Mouse (Mus musculus) MN1 (cell line): ENCODE data around the gene Rad51ap2.

ENCODE experiments used
- DNase-seq: peaks from one replicate; pipeline ENCODE4 v3.0.0-alpha.2; 2016; ENCODE audit warnings: low spot score

The Rad51ap2 gene

GRCm38 (mm10) chr12:11455549-11456194 lies at the start of gene Rad51ap2:
Rad51ap2 (plus strand) TSS chr12:11456079.
- no peak for DNase-seq

DNA sequence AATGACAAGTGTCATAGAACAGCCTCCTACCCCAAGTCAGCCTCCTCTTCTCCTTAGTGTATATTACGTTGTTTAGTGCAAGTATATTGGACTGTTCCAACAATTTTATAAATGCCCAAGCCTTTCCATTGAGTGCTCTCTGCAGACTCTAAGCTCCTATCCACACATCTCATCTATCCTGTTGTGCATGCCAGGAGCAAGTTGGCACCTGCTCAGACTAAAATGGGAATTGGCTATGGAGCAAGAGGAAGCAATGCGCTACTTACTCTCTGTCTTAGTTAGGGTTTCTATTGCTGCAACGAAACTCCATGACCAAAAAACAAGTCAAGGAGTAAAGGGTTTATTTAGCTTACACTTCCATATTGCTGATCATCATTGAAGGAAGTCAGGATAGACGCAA lies 48.2 kb upstream of the Rad51ap2 start:
- no peak for DNase-seq

GRCm38 (mm10) chr12:11418112-11418511 lies 37.8 kb upstream of the Rad51ap2 start:
- no peak for DNase-seq

DNA sequence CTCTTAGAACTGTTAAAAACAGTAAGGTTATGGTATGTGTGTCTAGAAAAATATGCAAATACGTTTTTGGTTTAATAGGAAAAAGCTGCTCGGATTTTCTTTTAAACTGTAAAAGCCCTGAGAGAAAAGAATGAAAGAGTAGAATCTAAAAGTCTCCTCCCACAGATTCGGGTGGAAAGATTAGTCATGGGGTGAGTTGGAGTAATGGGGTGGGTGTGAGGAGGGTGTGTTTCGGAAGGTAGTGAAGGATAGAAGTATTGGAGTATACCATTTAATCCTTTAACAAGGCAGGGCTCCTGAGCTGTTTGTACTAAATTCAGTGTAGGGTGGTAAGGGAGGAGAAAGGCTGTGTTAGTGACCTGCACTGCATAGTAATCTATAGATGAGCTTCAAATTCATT lies 28.5 kb upstream of the Rad51ap2 start:
- DNase-seq = no peak

DNA sequence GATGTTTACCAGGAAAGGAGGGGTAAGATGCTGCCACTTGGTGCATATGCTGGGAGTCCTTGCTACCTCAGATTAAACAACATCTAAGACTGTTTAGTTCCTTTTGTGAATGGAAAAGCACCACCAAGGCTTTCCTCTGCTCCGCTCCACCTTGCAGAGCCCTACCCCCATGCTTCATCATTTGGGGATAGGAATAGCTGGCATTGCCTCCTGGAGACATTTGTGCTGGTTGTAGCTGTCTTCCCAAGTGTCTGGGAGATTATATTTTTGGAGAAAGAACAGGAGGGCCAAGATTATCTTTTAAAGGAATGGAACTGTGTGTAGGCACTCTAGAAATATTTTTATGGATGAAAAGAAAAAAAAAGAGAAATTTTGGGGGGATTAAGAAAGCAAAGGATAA lies 22.8 kb upstream of the Rad51ap2 start:
- no peak for DNase-seq

GRCm38 (mm10) chr12:11433716-11434115 lies 22.2 kb upstream of the Rad51ap2 start:
- DNase-seq = no peak

DNA sequence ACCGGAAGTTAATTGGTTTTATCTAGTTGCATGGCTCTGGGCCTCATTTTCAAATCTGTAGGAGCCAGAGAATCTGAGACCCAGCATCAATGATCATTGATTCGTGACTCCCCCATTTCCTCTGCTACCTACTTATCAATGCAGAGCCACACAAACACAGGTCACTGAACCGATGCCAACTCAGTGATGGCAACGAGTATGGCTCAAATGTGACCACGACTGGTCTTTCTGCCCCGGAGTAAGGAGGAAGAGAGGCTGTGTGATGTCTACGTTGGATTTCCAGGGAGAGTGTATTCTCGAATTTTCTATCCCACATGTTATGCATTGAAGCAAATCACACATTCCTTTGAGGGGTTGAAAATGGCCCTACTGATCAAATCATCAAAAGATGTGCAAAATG lies 21.4 kb upstream of the Rad51ap2 start:
- no peak for DNase-seq

DNA sequence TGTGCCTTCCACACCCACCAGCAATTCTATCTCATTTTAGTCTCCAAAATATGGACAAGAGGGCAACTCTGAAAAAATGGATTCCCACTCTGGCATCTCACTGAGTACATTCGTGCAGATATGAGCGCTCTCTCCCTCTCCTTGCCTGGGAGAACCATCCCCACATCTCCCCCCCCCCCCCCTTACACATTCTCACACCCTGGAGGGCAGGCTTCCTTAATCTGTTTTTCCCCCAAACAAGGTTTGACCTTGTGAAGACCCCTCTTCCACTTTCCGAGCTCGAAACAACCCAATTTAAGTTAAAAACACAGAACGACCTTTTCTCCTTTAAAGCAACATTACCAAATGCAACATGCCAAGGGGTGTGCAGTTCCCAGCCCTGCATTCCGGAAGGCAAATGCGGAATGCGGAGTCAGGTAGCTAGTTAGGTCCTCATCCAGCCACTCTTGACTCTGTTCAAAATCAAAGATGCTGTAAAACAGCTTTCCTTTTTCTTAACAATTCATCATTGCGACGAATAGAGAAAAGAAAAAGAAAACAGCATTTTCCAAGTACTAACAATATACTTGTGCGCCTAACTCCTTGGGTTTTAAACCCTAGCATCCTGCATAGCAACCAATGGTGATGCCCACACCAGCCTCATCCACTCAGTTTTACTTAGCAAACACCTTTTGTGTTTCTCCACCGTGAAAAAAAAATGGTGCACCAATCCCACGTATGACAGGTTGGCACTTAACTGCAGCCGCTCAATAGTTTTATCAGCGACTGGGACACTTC lies 20.4 kb upstream of the Rad51ap2 start:
- no peak for DNase-seq

DNA sequence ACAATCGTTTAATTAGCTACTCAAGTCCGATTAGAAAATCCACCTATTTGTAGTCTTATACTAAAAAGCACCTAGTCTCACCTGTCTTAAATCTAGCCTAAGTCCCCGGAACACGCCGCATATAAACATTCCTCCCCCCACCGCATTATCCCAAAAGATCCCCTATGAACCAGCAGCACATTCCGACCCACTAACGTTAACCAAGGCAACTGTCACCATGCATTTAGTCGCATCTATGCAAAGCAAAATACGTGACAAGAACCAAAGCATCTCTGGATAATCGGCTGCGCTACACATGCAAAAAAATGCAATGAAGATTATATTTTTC lies 19.9 kb upstream of the Rad51ap2 start:
- no peak for DNase-seq

DNA sequence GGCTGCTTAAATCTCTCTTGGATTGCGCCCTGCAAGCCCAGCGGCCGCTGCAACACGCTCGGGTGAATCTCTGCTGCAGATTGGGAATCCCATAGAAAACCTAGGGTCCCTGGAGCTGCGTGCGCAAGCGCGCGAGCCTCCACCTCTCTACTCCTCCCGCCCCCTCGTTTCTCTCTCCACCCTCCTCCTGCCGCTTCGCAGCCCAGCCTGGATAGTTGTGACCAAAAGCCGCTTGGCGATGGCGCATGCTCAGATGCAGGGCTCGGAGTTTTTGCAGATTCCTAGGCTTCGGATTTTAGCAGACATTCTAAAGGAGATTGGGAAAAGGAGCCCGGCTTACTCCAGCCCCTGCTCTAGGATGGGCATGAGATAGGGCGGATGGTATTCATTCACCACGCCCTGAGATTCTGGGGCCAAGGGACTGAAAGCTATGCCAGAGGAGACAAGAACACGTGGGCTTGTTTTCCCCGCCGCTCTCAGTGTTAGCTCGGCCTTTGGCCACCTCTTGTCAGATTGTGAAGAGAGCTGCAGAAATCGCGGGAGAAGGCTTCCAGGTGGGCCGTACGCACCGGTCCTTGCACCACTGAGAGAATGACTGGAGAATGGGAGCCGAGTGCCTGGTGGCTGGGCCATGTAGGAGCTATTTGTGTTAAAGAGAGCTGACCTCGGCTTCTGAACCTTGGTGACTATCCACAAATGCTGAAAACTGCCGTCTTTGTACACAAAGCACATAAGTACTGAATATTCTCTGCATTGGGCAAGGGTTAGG lies 19.2 kb upstream of the Rad51ap2 start, which contains the start of gene Vsnl1:
Gene Vsnl1 (minus strand): TSS at position 117 of the 769 bp plus-strand sequence.
- no peak for DNase-seq

DNA sequence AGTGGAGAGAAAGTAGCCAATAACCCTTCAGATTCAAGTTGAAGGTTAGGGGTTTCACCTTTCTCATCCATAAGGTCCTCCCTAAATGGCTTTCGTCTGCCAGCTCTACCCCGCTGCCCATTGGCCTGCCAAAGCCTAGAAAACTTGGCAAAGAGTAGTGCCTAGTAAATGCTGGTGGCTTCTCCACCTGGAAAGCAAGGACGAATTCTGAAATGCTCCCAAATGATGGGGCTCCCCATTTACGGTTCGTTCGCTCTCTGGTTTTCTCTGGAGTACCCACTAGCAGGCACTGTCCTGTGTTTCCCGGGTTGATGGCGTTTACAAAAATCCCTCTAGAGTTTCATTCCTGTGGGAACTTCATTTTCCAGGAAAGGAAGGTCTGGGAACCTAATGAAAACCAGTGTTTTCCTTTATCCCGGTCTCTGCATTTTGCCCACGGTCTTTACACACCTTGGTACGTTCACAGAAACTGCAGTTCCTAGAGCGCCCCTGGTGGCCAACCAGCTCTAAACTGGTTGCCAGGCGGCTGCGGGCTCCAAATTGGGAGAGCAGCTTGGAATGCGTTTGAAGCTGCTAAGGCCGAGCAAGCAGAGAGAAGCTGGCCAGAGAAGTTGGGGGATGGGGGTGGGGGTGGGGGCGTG lies 18.5 kb upstream of the Rad51ap2 start:
- DNase-seq = no peak

DNA sequence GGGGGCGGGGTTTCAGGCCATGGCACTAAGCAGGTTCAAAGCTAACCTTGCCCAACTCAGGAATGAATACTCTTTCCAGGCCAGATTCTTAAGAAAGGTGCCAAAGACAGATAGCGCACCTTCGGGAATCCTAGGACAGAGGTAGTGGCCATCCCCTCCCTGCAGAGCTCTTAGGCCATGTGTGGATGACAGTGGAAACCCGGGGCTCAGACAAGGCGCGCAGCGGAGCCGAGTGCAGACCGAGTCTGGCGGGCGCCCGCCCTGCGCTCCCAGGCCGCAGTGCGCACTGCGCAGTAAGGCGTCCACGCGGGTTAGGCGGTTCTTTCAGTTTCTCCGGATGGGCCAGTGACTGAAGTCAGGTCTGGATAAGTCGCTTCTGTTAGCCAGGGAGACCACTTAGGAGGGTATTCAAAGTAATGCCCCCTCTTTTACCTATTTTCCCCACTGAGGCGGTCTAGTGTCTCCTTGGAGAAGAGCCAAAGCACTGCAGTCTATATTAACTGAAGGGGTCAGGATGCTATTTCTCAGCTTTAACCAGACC lies 17.9 kb upstream of the Rad51ap2 start:
- no peak for DNase-seq

DNA sequence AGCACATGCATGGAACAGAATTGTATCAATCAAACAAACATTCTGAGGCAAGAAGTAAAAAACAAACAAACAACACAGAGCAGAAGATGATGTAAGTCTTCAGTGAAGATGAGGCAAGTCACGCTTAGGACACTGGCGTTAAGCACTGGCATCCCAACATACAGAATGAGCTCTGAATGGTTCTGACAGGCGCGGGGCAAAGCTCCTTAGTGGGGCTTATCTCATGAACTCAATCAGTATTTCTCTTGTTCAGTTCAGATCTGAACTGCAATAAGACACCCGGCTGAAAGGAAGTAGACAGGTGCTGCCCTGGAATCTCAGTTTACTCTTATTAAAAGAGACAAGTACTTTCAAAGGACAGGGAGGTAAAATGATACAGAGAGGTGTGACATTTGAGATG lies 1.7 kb upstream of the Rad51ap2 start:
- no peak for DNase-seq

DNA sequence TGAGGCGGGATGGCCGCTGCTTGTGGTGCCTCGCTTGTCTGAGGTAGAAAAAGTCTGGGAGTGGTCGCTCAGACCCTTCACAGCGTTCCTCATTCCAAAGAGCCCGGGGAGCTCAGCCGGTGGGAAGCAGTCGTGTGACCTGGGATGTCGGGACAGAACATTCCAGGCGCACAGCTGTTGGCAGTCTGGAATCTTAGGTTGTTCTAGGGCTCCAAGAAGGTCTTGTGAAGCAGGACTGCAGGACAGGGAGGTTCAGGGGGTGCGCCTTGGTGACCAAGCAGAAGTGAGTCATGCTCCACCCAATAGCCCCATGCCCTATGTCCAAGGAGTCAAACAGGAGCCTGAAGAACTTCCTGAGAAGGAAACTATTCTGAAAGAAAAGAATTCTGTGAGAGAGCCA lies 334 bp downstream of the Rad51ap2 start:
- DNase-seq = no peak

DNA sequence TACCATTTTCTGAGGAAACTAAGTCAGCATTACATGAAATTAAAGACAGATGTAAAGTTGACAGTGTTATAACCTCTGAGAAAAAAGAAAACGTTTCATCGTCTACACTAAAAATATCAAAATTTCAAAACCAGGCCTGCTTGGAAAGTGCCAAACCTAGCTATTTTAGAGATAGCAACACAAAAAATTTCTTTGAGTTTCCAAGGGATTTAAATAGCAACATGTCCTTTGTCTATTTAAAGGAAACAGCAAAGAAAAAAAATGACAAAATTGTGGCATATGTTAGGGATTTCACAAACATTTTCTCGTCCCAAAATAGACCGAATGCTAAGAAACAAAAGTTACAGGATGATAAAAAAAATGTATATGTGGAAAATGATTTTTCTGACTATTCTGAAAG lies 753 bp downstream of the Rad51ap2 start:
- no peak for DNase-seq
